Mouse (Mus musculus) left cerebral cortex, adult 8-10 months (tissue): Measurements from ENCODE around the gene Tspyl3. TPM values are rescaled to one million over a fixed set of nuclear protein-coding genes. Genes with fewer than 3 reads are reported as not detected.

Source experiments
- DNase-seq, 2 experiments: peaks; one replicate each; pipeline ENCODE4 v3.0.0; 2022; ENCODE audit warnings: low spot score in 2 of 2
- total RNA-seq, 4 experiments: library from RNA; stranded (reverse); gene quantifications; 2 replicates each; pipeline ENCODE4 v1.2.4; 2022

The Tspyl3 gene
- total RNA-seq, 4 experiments from 2014 or later: 26.5 to 30.0 (median 27.9) TPM

- DNase-seq: no peak
Measured at GRCm38 (mm10) chr2:153228523-153228922, 3.3 kb upstream of the Tspyl3 start.

- no peak for DNase-seq
Measured at GRCm38 (mm10) chr2:153227959-153228358, 2.7 kb upstream of the Tspyl3 start.

- DNase-seq: no peak
Measured at GRCm38 (mm10) chr2:153225595-153225953, 333 bp upstream of the Tspyl3 start.

- DNase-seq: no peak
Measured at GRCm38 (mm10) chr2:153222566-153222965, 2.7 kb downstream of the Tspyl3 start.

- no peak for DNase-seq
Measured at GRCm38 (mm10) chr2:153222130-153222529, 3.1 kb downstream of the Tspyl3 start.

GRCm38 (mm10) chr2:153221620-153222019 is 3.6 kb downstream of the Tspyl3 start:
- DNase-seq: no peak

- no peak for DNase-seq
Measured at GRCm38 (mm10) chr2:153218516-153218915, 6.7 kb downstream of the Tspyl3 start.

- no peak for DNase-seq
Measured at GRCm38 (mm10) chr2:153217826-153218340, 7.4 kb downstream of the Tspyl3 start.

GRCm38 (mm10) chr2:153215421-153215820 is 9.8 kb downstream of the Tspyl3 start:
- DNase-seq: no peak

- DNase-seq: no peak
Measured at GRCm38 (mm10) chr2:153214771-153215259, 10.4 kb downstream of the Tspyl3 start.

- no peak for DNase-seq
Measured at GRCm38 (mm10) chr2:153213351-153213750, 11.9 kb downstream of the Tspyl3 start.

GRCm38 (mm10) chr2:153211451-153211850 is 13.8 kb downstream of the Tspyl3 start:
- DNase-seq: no peak

GRCm38 (mm10) chr2:153209286-153209685 is 16.0 kb downstream of the Tspyl3 start:
- no peak for DNase-seq

GRCm38 (mm10) chr2:153208149-153208548 is 17.1 kb downstream of the Tspyl3 start:
- DNase-seq: no peak

- no peak for DNase-seq
Measured at GRCm38 (mm10) chr2:153202766-153203165, 22.5 kb downstream of the Tspyl3 start.

GRCm38 (mm10) chr2:153199114-153199513 is 26.1 kb downstream of the Tspyl3 start:
- DNase-seq: no peak

GRCm38 (mm10) chr2:153198485-153198884 is 26.8 kb downstream of the Tspyl3 start:
- DNase-seq: no peak

GRCm38 (mm10) chr2:153194255-153194654 is 31.0 kb downstream of the Tspyl3 start:
- DNase-seq: no peak

- DNase-seq: no peak
Measured at GRCm38 (mm10) chr2:153191242-153191641, 34.0 kb downstream of the Tspyl3 start.

GRCm38 (mm10) chr2:153187848-153188247 is 37.4 kb downstream of the Tspyl3 start:
- DNase-seq: no peak

- peak in 1 of 2 experiments; percentile 21 for DNase-seq
Measured at GRCm38 (mm10) chr2:153186176-153186591, 39.1 kb downstream of the Tspyl3 start.

GRCm38 (mm10) chr2:153179961-153180360 is 45.3 kb downstream of the Tspyl3 start:
- DNase-seq: no peak

GRCm38 (mm10) chr2:153179126-153179860 is 45.9 kb downstream of the Tspyl3 start:
- peak in 1 of 2 experiments; percentile 26 for DNase-seq
